Mouse (Mus musculus): ENCODE results near the gene Bnip3. TPM values are rescaled to one million over a fixed set of nuclear protein-coding genes. Genes with fewer than 3 reads are reported as not detected.
A peak's percentile ranks its signal among the peaks of the same experiment; 100 is the strongest.

Gene Bnip3
- polyA plus RNA-seq, 1 experiment from 2014 or later = 186 TPM

DNA sequence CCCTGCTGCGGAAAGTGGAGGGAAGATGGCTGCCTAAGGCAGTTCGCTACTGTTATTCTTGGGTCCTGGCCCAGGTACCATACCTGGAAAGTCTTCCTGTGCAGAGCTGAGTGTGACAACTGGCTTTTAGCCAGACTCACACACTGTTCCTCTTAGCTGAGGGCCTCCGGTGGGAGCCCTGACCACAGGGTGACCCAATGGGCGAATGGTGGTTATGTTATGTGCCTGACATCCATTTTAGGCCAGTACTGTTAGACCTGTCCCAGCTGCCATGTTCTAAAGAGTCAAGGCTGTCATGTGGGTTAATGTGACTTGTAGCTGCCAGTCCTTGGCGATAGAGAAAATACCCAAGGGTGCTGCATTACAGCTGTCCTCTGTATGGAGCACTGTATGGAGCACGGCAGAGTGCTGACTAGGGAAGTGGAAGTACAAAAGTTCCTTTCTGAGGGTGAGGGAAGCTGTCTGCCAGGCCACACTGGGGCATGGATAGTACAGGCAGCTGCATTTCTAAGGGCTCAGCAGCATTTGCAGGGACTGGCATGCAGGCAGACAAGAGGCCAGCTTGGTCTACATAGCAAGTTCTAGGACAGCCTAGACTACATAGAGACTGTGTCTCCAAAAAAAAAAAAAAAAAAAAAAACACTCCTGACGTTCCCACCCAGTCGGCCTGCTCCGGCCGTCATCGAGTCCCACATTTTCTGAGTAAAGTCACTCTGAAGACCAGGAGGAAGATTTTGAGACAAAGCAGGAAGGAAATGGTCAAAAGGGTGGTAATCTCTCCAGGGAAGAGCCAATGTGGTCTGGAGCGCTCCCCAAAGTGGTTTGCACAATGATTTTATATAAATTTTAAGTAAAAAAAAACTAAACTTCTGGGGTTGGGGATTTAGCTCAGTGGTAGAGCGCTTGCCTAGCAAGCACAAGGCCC lies 23.7 kb downstream of the Bnip3 start:
- Histone ChIP-seq H3K9ac (ENCODE audit: low read depth, low read length) (no peak overlapping the region), H3K4me2 (ENCODE audit: low read depth, low read length) (no peak overlapping the region), H3K36me3 (ENCODE audit: control insufficient read depth, insufficient read depth) (peaks cover 6% of the 10 kb centered on the region), H3K4me1 (ENCODE audit: control insufficient read depth, low read depth, low read length) (no peaks in the 10 kb centered on the region), H3K9me3 (replicated peaks; ENCODE audit: control insufficient read depth, low read length) (no peaks in the 10 kb centered on the region), H3K27me3 (ENCODE audit: control insufficient read depth, insufficient read depth, low read depth, low read length) (no peaks in the 10 kb centered on the region), H3K27ac (ENCODE audit: low read length) (0 out of 2 replicates have a peak overlapping the region, but pooled peaks have one; percentile 7), H3K4me3 (ENCODE audit: low read depth, low read length) (no peak overlapping the region)
- peak; percentile 35; the same call in 1 of the 2 replicates for ATAC-seq (ENCODE audit: low read depth)
- 58% methylated on average over 12 of the region's 13 CpGs for WGBS (ENCODE audit: insufficient replicate concordance)

DNA sequence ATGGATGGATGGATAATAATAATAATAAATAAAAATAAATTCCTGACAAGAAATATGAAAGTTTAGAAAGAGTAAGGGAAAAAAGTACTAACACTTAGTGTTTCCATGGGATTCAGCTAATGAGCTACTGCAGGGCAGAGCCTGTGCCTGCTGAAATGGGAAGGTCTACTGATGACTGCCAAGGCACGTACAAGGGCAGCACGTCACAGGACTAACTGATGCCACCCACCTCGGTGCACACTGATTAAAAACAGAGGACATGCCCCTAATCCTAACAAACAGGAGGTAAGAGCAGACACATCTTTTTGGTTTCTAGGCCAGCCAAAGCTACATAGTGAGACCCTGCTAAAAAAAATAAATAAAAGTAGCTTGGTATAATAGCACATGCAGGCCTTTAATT lies 25.6 kb downstream of the Bnip3 start:
- Histone ChIP-seq H3K27me3 (ENCODE audit: control insufficient read depth, insufficient read depth, low read depth, low read length) (no peaks in the 10 kb centered on the region), H3K4me1 (ENCODE audit: control insufficient read depth, low read depth, low read length) (no peaks in the 10 kb centered on the region), H3K27ac (ENCODE audit: low read length) (no peak overlapping the region), H3K4me2 (ENCODE audit: low read depth, low read length) (no peak overlapping the region), H3K4me3 (ENCODE audit: low read depth, low read length) (no peak overlapping the region), H3K36me3 (ENCODE audit: control insufficient read depth, insufficient read depth) (peaks cover 15% of the 10 kb centered on the region), H3K9ac (ENCODE audit: low read depth, low read length) (no peak overlapping the region), H3K9me3 (replicated peaks; ENCODE audit: control insufficient read depth, low read length) (no peaks in the 10 kb centered on the region)
- WGBS (ENCODE audit: insufficient replicate concordance) = 82% methylated on average over 3 of the region's 3 CpGs
- no peak for ATAC-seq (ENCODE audit: low read depth)

GRCm38 (mm10) chr7:138875031-138875430 lies 34.3 kb downstream of the Bnip3 start:
- no peak for ATAC-seq (ENCODE audit: low read depth)
- peaks cover 3% of the 10 kb centered on the region; the same call in 1 of the 2 replicates for H3K4me1 ChIP-seq (ENCODE audit: control insufficient read depth, low read depth, low read length)
- peaks cover 51% of the 10 kb centered on the region for H3K36me3 ChIP-seq (ENCODE audit: control insufficient read depth, insufficient read depth)
- no peak overlapping the region for H3K9ac ChIP-seq (ENCODE audit: low read depth, low read length)
- 76% methylated on average over 3 of the region's 3 CpGs for WGBS (ENCODE audit: insufficient replicate concordance)
- H3K9me3 ChIP-seq (replicated peaks; ENCODE audit: control insufficient read depth, low read length) = no peaks in the 10 kb centered on the region
- no peak overlapping the region for H3K27ac ChIP-seq (ENCODE audit: low read length)
- no peak overlapping the region for H3K4me3 ChIP-seq (ENCODE audit: low read depth, low read length)
- no peak overlapping the region for H3K4me2 ChIP-seq (ENCODE audit: low read depth, low read length)
- H3K27me3 ChIP-seq (ENCODE audit: control insufficient read depth, insufficient read depth, low read depth, low read length) = no peaks in the 10 kb centered on the region

GRCm38 (mm10) chr7:138872956-138873355 lies 36.4 kb downstream of the Bnip3 start:
- peaks cover 43% of the 10 kb centered on the region for H3K36me3 ChIP-seq (ENCODE audit: control insufficient read depth, insufficient read depth)
- H3K4me3 ChIP-seq (ENCODE audit: low read depth, low read length) = no peak overlapping the region
- WGBS (ENCODE audit: insufficient replicate concordance) = 64% methylated on average over 3 of the region's 3 CpGs
- no peak overlapping the region for H3K9ac ChIP-seq (ENCODE audit: low read depth, low read length)
- H3K27ac ChIP-seq (ENCODE audit: low read length) = peak overlapping the region; percentile 37
- no peaks in the 10 kb centered on the region for H3K9me3 ChIP-seq (replicated peaks; ENCODE audit: control insufficient read depth, low read length)
- H3K4me1 ChIP-seq (ENCODE audit: control insufficient read depth, low read depth, low read length) = peaks cover 3% of the 10 kb centered on the region; the same call in 1 of the 2 replicates
- no peaks in the 10 kb centered on the region for H3K27me3 ChIP-seq (ENCODE audit: control insufficient read depth, insufficient read depth, low read depth, low read length)
- no peak for ATAC-seq (ENCODE audit: low read depth)
- H3K4me2 ChIP-seq (ENCODE audit: low read depth, low read length) = no peak overlapping the region

GRCm38 (mm10) chr7:138868316-138868715 lies 41.0 kb downstream of the Bnip3 start:
- Histone ChIP-seq H3K4me1 (ENCODE audit: control insufficient read depth, low read depth, low read length) (peaks cover 3% of the 10 kb centered on the region), H3K4me3 (ENCODE audit: low read depth, low read length) (no peak overlapping the region), H3K27me3 (ENCODE audit: control insufficient read depth, insufficient read depth, low read depth, low read length) (no peaks in the 10 kb centered on the region), H3K36me3 (ENCODE audit: control insufficient read depth, insufficient read depth) (peaks cover 11% of the 10 kb centered on the region; the same call in 1 of the 2 replicates), H3K4me2 (ENCODE audit: low read depth, low read length) (no peak overlapping the region), H3K27ac (ENCODE audit: low read length) (no peak overlapping the region), H3K9ac (ENCODE audit: low read depth, low read length) (no peak overlapping the region), H3K9me3 (replicated peaks; ENCODE audit: control insufficient read depth, low read length) (no peaks in the 10 kb centered on the region)
- ATAC-seq (ENCODE audit: low read depth) = no peak
- whole genome bisulfite sequencing (ENCODE audit: insufficient replicate concordance) = 79% methylated on average over 4 of the region's 4 CpGs

DNA sequence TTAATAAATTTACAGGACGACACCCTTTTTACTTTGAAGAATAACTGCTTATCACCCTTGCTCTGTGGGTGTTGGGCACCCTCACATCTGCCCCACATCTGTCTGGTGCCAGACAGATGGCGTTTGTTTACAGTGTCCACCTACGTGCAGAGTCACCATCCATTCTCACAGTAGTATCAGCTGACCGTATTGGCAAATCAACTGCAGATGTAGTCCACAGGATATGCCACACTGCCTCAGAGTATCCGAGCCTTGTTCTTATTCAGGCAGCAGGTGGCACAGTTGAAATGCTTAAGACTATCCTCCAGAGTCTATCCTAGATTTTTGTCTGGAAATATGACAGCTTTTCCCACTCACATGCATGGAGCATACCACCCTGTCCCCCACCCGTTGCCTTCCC lies 42.0 kb downstream of the Bnip3 start:
- Histone ChIP-seq H3K4me2 (ENCODE audit: low read depth, low read length) (no peak overlapping the region), H3K4me3 (ENCODE audit: low read depth, low read length) (no peak overlapping the region), H3K27ac (ENCODE audit: low read length) (no peak overlapping the region), H3K36me3 (ENCODE audit: control insufficient read depth, insufficient read depth) (0 out of 2 replicates have a peak, but pooled peaks cover 9% of the 10 kb centered on the region), H3K27me3 (ENCODE audit: control insufficient read depth, insufficient read depth, low read depth, low read length) (no peaks in the 10 kb centered on the region), H3K9ac (ENCODE audit: low read depth, low read length) (no peak overlapping the region), H3K4me1 (ENCODE audit: control insufficient read depth, low read depth, low read length) (peaks cover under 1% of the 10 kb centered on the region), H3K9me3 (replicated peaks; ENCODE audit: control insufficient read depth, low read length) (no peaks in the 10 kb centered on the region)
- 65% methylated on average over 6 of the region's 6 CpGs for WGBS (ENCODE audit: insufficient replicate concordance)
- ATAC-seq (ENCODE audit: low read depth) = peak; percentile 59

DNA sequence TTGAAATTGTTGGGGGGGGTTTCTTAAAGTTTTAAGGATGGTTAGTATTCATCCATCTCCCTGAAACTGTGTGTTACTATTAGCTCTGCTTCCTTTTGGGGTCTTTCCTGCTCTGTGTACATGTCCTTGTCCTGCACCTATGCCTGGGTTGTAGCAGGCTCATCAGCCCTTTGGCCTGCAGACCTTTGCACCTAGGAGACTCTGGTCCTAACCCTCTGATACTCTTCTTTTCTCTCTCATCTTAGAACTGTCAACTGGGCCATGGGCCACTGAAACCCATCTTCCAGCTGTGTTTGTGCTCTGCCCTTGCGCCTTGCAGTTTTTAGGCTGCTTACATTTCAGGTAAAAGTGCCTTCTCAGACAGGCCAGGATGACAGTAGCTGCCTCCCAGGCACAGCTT lies 44.5 kb downstream of the Bnip3 start:
- ATAC-seq (ENCODE audit: low read depth) = no peak
- H3K4me2 ChIP-seq (ENCODE audit: low read depth, low read length) = no peak overlapping the region
- no peaks in the 10 kb centered on the region for H3K27me3 ChIP-seq (ENCODE audit: control insufficient read depth, insufficient read depth, low read depth, low read length)
- no peak overlapping the region for H3K27ac ChIP-seq (ENCODE audit: low read length)
- WGBS (ENCODE audit: insufficient replicate concordance) = 85% methylated on average over 1 of the region's 1 CpGs
- no peaks in the 10 kb centered on the region for H3K9me3 ChIP-seq (replicated peaks; ENCODE audit: control insufficient read depth, low read length)
- no peak overlapping the region for H3K4me3 ChIP-seq (ENCODE audit: low read depth, low read length)
- H3K4me1 ChIP-seq (ENCODE audit: control insufficient read depth, low read depth, low read length) = no peaks in the 10 kb centered on the region; the same call in 1 of the 2 replicates
- peaks cover 9% of the 10 kb centered on the region; the same call in 1 of the 2 replicates for H3K36me3 ChIP-seq (ENCODE audit: control insufficient read depth, insufficient read depth)
- no peak overlapping the region for H3K9ac ChIP-seq (ENCODE audit: low read depth, low read length)

GRCm38 (mm10) chr7:138863950-138864572 lies 45.3 kb downstream of the Bnip3 start:
- Histone ChIP-seq H3K4me1 (ENCODE audit: control insufficient read depth, low read depth, low read length) (no peaks in the 10 kb centered on the region; the same call in 1 of the 2 replicates), H3K9me3 (replicated peaks; ENCODE audit: control insufficient read depth, low read length) (no peaks in the 10 kb centered on the region), H3K27me3 (ENCODE audit: control insufficient read depth, insufficient read depth, low read depth, low read length) (no peaks in the 10 kb centered on the region), H3K36me3 (ENCODE audit: control insufficient read depth, insufficient read depth) (peaks cover 5% of the 10 kb centered on the region; the same call in 1 of the 2 replicates), H3K4me2 (ENCODE audit: low read depth, low read length) (no peak overlapping the region), H3K4me3 (ENCODE audit: low read depth, low read length) (no peak overlapping the region), H3K27ac (ENCODE audit: low read length) (no peak overlapping the region), H3K9ac (ENCODE audit: low read depth, low read length) (no peak overlapping the region)
- no peak for ATAC-seq (ENCODE audit: low read depth)
- WGBS (ENCODE audit: insufficient replicate concordance) = 79% methylated on average over 3 of the region's 3 CpGs

GRCm38 (mm10) chr7:138856670-138857069 lies 52.6 kb downstream of the Bnip3 start:
- ATAC-seq (ENCODE audit: low read depth) = no peak
- 59% methylated on average over 2 of the region's 2 CpGs for WGBS (ENCODE audit: insufficient replicate concordance)
- no peaks in the 10 kb centered on the region for H3K9me3 ChIP-seq (replicated peaks; ENCODE audit: control insufficient read depth, low read length)
- no peaks in the 10 kb centered on the region for H3K4me1 ChIP-seq (ENCODE audit: control insufficient read depth, low read depth, low read length)
- H3K4me2 ChIP-seq (ENCODE audit: low read depth, low read length) = no peak overlapping the region
- no peaks in the 10 kb centered on the region for H3K27me3 ChIP-seq (ENCODE audit: control insufficient read depth, insufficient read depth, low read depth, low read length)
- no peak overlapping the region for H3K27ac ChIP-seq (ENCODE audit: low read length)
- peaks cover 3% of the 10 kb centered on the region for H3K36me3 ChIP-seq (ENCODE audit: control insufficient read depth, insufficient read depth)
- H3K9ac ChIP-seq (ENCODE audit: low read depth, low read length) = no peak overlapping the region
- no peak overlapping the region for H3K4me3 ChIP-seq (ENCODE audit: low read depth, low read length)
